Mouse (Mus musculus) heart, adult 2 months (tissue): Measurements from ENCODE around the gene Papss1. TPM values are rescaled to one million over a fixed set of nuclear protein-coding genes. Genes with fewer than 3 reads are reported as not detected.

Source experiments
- DNase-seq, 2 experiments: peaks; one replicate each; pipeline ENCODE4 v3.0.0; 2021
- H3K27ac ChIP-seq: fragments of 200-600 bp; 2 replicates; pipeline ENCODE4 v1.8.1; 2022
- H3K27me3 ChIP-seq: fragments of 200-500 bp; 2 replicates; pipeline ENCODE4 v1.6.1; 2012; ENCODE audit warnings: mild to moderate bottlenecking, low read length, inconsistent platforms, mixed read lengths; ENCODE audit not compliant: control insufficient read depth, insufficient read depth
- H3K36me3 ChIP-seq: fragments of 200-500 bp; 2 replicates; pipeline ENCODE4 v1.6.1; 2012; ENCODE audit warnings: low read length, inconsistent platforms; ENCODE audit not compliant: control insufficient read depth, insufficient read depth
- H3K4me1 ChIP-seq: fragments of 200-500 bp; 2 replicates; pipeline ENCODE4 v1.6.1; 2011; ENCODE audit warnings: low read length; ENCODE audit not compliant: control insufficient read depth, insufficient read depth
- H3K4me3 ChIP-seq: fragments of 200-600 bp; 2 replicates; pipeline ENCODE4 v1.8.1; 2022
- H3K79me2 ChIP-seq: fragments of 200-500 bp; replicated peaks from 2 replicates; pipeline ENCODE4 v1.6.1; 2012; ENCODE audit warnings: mild to moderate bottlenecking, inconsistent platforms, low read length, moderate library complexity, mixed read lengths; ENCODE audit not compliant: control insufficient read depth, insufficient read depth
- H3K9ac ChIP-seq: fragments of 200-500 bp; 2 replicates; pipeline ENCODE4 v1.6.1; 2012; ENCODE audit warnings: low read depth, mild to moderate bottlenecking, control low read depth, inconsistent platforms, low read length, mixed read lengths
- CTCF ChIP-seq: fragments of 200-600 bp; IDR thresholded peaks from 2 replicates; pipeline ENCODE4 v1.8.1; 2022; ENCODE audit warnings: antibody characterized with exemption, mild to moderate bottlenecking, moderate library complexity
- EP300 ChIP-seq: fragments of 200-500 bp; IDR thresholded peaks from 2 replicates; pipeline ENCODE4 v1.6.1; 2011; ENCODE audit warnings: low read depth, low read length, control low read depth; ENCODE audit not compliant: insufficient read depth
- POLR2A ChIP-seq: fragments of 200-500 bp; IDR thresholded peaks from 2 replicates; pipeline ENCODE4 v1.6.1; 2011; ENCODE audit warnings: mild to moderate bottlenecking, low read depth, low read length, control low read depth; ENCODE audit not compliant: insufficient read depth
- WGBS: fragments of 180-500 bp; shearing (Covaris S2); methylation state at CpG from one replicate; pipeline ENCODE4 v1.1.7; 2018; 5-methylcytosine and 5-hydroxymethylcytosine counted together
- intact Hi-C: fragments of 180-260 bp; cut with DNase I; formaldehyde crosslinking; loops from one replicate; pipeline ENCODE4 v1.15.1; 2025
- polyA plus RNA-seq: library from polyadenylated mRNA; depleted of rRNA; stranded (reverse); fragments of >200 nt; gene quantifications from 2 replicates; pipeline ENCODE4 v1.2.3, GENCODE M21; 2012
- total RNA-seq, 2 experiments: library from RNA; stranded (reverse); gene quantifications; 2 replicates each; pipeline ENCODE4 v1.2.3; 2021

Gene Papss1
- total and polyA plus RNA-seq, 3 experiments = 8.0 to 10.0 (median 8.5) TPM

DNA sequence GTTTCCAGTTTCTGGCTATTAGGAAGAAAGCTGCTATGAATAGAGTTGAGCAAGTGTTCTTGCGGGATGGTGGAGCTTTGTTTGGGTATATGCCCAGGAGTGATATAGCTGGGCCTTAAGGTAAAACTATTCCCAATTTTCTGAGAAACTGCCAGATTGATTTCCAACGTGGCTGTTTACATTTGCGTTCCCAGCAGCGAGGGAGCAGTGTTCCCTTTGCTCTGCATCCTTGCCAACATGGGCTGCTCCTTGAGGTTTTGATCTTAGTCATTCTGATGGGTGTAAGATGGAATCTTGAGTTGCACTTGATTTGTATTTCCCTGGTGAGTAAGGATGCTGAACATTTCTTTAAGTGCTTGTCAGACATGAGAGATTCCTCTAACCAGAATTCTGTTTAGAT, 14.5 kb upstream of the Papss1 start:
- Histone ChIP-seq H3K27me3 (no peaks in the 10 kb centered on the region), H3K4me3 (no peak overlapping the region), H3K36me3 (no peaks in the 10 kb centered on the region), H3K9ac (no peak overlapping the region), H3K27ac (no peak overlapping the region), H3K4me1 (no peaks in the 10 kb centered on the region; the same call in 1 of the 2 replicates), H3K79me2 (no peaks in the 10 kb centered on the region)
- WGBS = 74% methylated on average over 4 of the region's 4 CpGs
- intact Hi-C loops = loop anchor here (5.0 kb wide), 1 partner anchor 248 kb away; the partner anchor contains the start of gene Cyp2u1
- no peak for DNase-seq
- TF ChIP-seq EP300 = no peak
- TF ChIP-seq POLR2A = no peak
- no peak for TF ChIP-seq CTCF

- no peak overlapping the region for H3K4me3 ChIP-seq
- intact Hi-C loops = loop anchor here (1.0 to 5.0 kb wide), 2 partner anchors 232 to 250 kb away; partner anchors contain the start of gene Cyp2u1
- H3K79me2 ChIP-seq = no peaks in the 10 kb centered on the region
- H3K4me1 ChIP-seq = no peaks in the 10 kb centered on the region; the same call in 1 of the 2 replicates
- WGBS = 31% methylated on average over 9 of the region's 9 CpGs
- DNase-seq = peak in 1 of 2 experiments; percentile 10
- no peaks in the 10 kb centered on the region for H3K27me3 ChIP-seq
- H3K27ac ChIP-seq = no peak overlapping the region
- H3K36me3 ChIP-seq = no peaks in the 10 kb centered on the region
- TF ChIP-seq EP300 (no peak), CTCF (peak; percentile 90), POLR2A (no peak)
- no peak overlapping the region for H3K9ac ChIP-seq
Measured at GRCm38 (mm10) chr3:131552349-131553254, 12.0 kb upstream of the Papss1 start.

GRCm38 (mm10) chr3:131555771-131556170, 8.8 kb upstream of the Papss1 start:
- intact Hi-C loops = no loop called here
- H3K79me2 ChIP-seq = no peaks in the 10 kb centered on the region
- TF ChIP-seq POLR2A (no peak), CTCF (no peak), EP300 (no peak)

DNA sequence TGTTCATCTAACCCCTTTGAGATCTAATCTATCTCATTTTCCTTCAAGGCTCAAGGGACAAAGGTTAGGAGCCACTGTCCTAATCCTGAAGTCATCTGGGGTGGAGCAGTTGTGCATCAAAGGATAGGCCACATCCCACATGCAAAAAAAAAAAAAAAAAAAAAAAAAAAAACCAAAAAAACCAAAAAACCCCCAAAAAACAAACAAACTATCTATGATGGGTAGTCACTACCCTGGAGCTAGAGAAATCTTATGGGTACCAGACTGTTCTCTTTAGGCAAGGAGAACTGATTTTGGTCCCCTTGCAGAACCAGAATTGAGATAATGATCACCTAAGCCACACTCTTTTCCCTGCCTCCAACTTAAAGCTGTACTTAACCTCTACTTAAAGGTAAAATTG, 3.0 kb upstream of the Papss1 start:
- no peak for TF ChIP-seq EP300
- intact Hi-C loops = loop anchor here (5.0 kb wide), 2 partner anchors 849 to 1981 kb away; no protein-coding TSS in a partner anchor

More at GRCm38 (mm10) chr3:131555771-131556170, 8.8 kb upstream of the Papss1 start:
- Histone ChIP-seq H3K4me1 (no peaks in the 10 kb centered on the region; the same call in 1 of the 2 replicates), H3K4me3 (no peak overlapping the region), H3K36me3 (no peaks in the 10 kb centered on the region), H3K9ac (no peak overlapping the region), H3K27ac (no peak overlapping the region), H3K27me3 (no peaks in the 10 kb centered on the region)
- DNase-seq = no peak

GRCm38 (mm10) chr3:131565257-131565610, 666 bp downstream of the Papss1 start:
- H3K27me3 ChIP-seq = no peaks in the 10 kb centered on the region
- DNase-seq = no peak
- H3K9ac ChIP-seq = peak overlapping the region; percentile 67
- H3K4me1 ChIP-seq = no peaks in the 10 kb centered on the region; the same call in none of the 2 replicates
- H3K27ac ChIP-seq = peak overlapping the region; percentile 88
- H3K4me3 ChIP-seq = peak overlapping the region; percentile 81
- TF ChIP-seq EP300 (no peak), CTCF (no peak), POLR2A (no peak)
- intact Hi-C loops = no loop called here
- 3% methylated on average over 9 of the region's 9 CpGs for WGBS
- H3K79me2 ChIP-seq = peaks cover 1% of the 10 kb centered on the region; the same call in 1 of the 2 replicates
- no peaks in the 10 kb centered on the region for H3K36me3 ChIP-seq

More for the DNA sequence above, 3.0 kb upstream of the Papss1 start:
- Histone ChIP-seq H3K9ac (no peak overlapping the region), H3K4me3 (no peak overlapping the region), H3K79me2 (no peaks in the 10 kb centered on the region), H3K27ac (no peak overlapping the region), H3K36me3 (no peaks in the 10 kb centered on the region), H3K4me1 (no peaks in the 10 kb centered on the region; the same call in none of the 2 replicates), H3K27me3 (no peaks in the 10 kb centered on the region)
- no peak for DNase-seq

DNA sequence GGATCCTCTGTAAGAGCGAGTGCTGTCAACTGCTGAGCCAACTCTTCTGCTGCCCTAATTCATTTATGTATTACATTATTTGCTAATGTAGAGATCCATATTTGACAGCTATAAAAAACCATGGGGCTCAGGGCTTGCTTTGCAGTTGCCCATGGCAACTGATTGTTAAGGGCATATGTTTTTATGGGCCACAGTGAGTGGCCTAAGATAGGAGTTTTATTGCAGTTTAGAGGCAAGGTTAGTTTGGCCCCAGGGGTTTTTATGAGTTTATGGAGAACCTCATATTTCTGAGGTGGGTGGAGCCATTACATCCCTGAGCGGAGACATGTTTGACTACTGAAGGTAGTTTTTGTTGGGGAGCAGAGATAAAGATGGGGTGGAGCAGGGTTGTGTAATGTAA, 1.7 kb downstream of the Papss1 start:
- Histone ChIP-seq H3K4me3 (no peak overlapping the region), H3K79me2 (peaks cover 1% of the 10 kb centered on the region; the same call in 1 of the 2 replicates), H3K27me3 (no peaks in the 10 kb centered on the region), H3K4me1 (no peaks in the 10 kb centered on the region; the same call in none of the 2 replicates), H3K9ac (no peak overlapping the region), H3K36me3 (no peaks in the 10 kb centered on the region), H3K27ac (no peak overlapping the region)
- 98% methylated on average over 2 of the region's 2 CpGs for WGBS
- DNase-seq = no peak
- TF ChIP-seq EP300 (no peak), POLR2A (no peak), CTCF (no peak)
- intact Hi-C loops = no loop called here
